Mouse (Mus musculus): Measurements from ENCODE around the gene Dnah17.

Gene Dnah17

GRCm38 (mm10) chr11:117993190-117994175 is 137.0 kb downstream of the Dnah17 start:
- H3K4me1 ChIP-seq (replicated peaks; ENCODE audit: low read depth, low read length): peaks cover 99% of the 10 kb centered on the region
- no peaks in the 10 kb centered on the region for H3K9me3 ChIP-seq (ENCODE audit: low read length)
- H3K27me3 ChIP-seq (ENCODE audit: insufficient read depth, low read length): no peaks in the 10 kb centered on the region
- H3K36me3 ChIP-seq (ENCODE audit: insufficient read depth, low read length): peaks cover 59% of the 10 kb centered on the region
- peak overlapping the region; percentile 50 for H3K4me3 ChIP-seq (replicated peaks; ENCODE audit: low read length)
- no peak for TF ChIP-seq NANOG (IDR thresholded peaks at IDR 0.05; ENCODE audit: borderline replicate concordance, low read length)
- no peak for TF ChIP-seq POU5F1 (IDR thresholded peaks at IDR 0.05; ENCODE audit: borderline replicate concordance, low read length)
- no peak for TF ChIP-seq CTCF (conservative IDR thresholded peaks at IDR 0.05; ENCODE audit: low read length)

- no peak for TF ChIP-seq CTCF (conservative IDR thresholded peaks at IDR 0.05; ENCODE audit: low read length)
- TF ChIP-seq NANOG (IDR thresholded peaks at IDR 0.05; ENCODE audit: borderline replicate concordance, low read length): no peak
- no peak for TF ChIP-seq POU5F1 (IDR thresholded peaks at IDR 0.05; ENCODE audit: borderline replicate concordance, low read length)
- no peak overlapping the region for H3K4me3 ChIP-seq (replicated peaks; ENCODE audit: low read length)
- H3K4me1 ChIP-seq (replicated peaks; ENCODE audit: low read depth, low read length): peaks cover 96% of the 10 kb centered on the region
- H3K27me3 ChIP-seq (ENCODE audit: insufficient read depth, low read length): no peaks in the 10 kb centered on the region
- no peaks in the 10 kb centered on the region for H3K9me3 ChIP-seq (ENCODE audit: low read length)
- H3K36me3 ChIP-seq (ENCODE audit: insufficient read depth, low read length): peaks cover 44% of the 10 kb centered on the region
Measured at GRCm38 (mm10) chr11:117991502-117992470, 138.6 kb downstream of the Dnah17 start.

- Histone ChIP-seq H3K27me3 (ENCODE audit: insufficient read depth, low read length) (no peaks in the 10 kb centered on the region), H3K9me3 (ENCODE audit: low read length) (no peaks in the 10 kb centered on the region), H3K4me1 (replicated peaks; ENCODE audit: low read depth, low read length) (peaks cover 86% of the 10 kb centered on the region), H3K36me3 (ENCODE audit: insufficient read depth, low read length) (peaks cover 33% of the 10 kb centered on the region), H3K4me3 (replicated peaks; ENCODE audit: low read length) (peak overlapping the region; percentile 24; the same call in 1 of the 2 replicates)
- no peak for TF ChIP-seq POU5F1 (IDR thresholded peaks at IDR 0.05; ENCODE audit: borderline replicate concordance, low read length)
- 0 out of 2 replicates have a peak, but pooled peaks have one; percentile 4 for TF ChIP-seq CTCF (conservative IDR thresholded peaks at IDR 0.05; ENCODE audit: low read length)
- no peak for TF ChIP-seq NANOG (IDR thresholded peaks at IDR 0.05; ENCODE audit: borderline replicate concordance, low read length)
Measured at GRCm38 (mm10) chr11:117989926-117990325, 140.5 kb downstream of the Dnah17 start.

- no peaks in the 10 kb centered on the region for H3K27me3 ChIP-seq (ENCODE audit: insufficient read depth, low read length)
- no peaks in the 10 kb centered on the region for H3K9me3 ChIP-seq (ENCODE audit: low read length)
- peaks cover 84% of the 10 kb centered on the region for H3K4me1 ChIP-seq (replicated peaks; ENCODE audit: low read depth, low read length)
- H3K4me3 ChIP-seq (replicated peaks; ENCODE audit: low read length): peak overlapping the region; percentile 24; the same call in 1 of the 2 replicates
- H3K36me3 ChIP-seq (ENCODE audit: insufficient read depth, low read length): peaks cover 26% of the 10 kb centered on the region
- no peak for TF ChIP-seq NANOG (IDR thresholded peaks at IDR 0.05; ENCODE audit: borderline replicate concordance, low read length)
- TF ChIP-seq CTCF (conservative IDR thresholded peaks at IDR 0.05; ENCODE audit: low read length): no peak
- no peak for TF ChIP-seq POU5F1 (IDR thresholded peaks at IDR 0.05; ENCODE audit: borderline replicate concordance, low read length)
Measured at GRCm38 (mm10) chr11:117989241-117989640, 141.2 kb downstream of the Dnah17 start.

GRCm38 (mm10) chr11:117987968-117988367 is 142.5 kb downstream of the Dnah17 start:
- Histone ChIP-seq H3K9me3 (ENCODE audit: low read length) (no peaks in the 10 kb centered on the region), H3K4me1 (replicated peaks; ENCODE audit: low read depth, low read length) (peaks cover 84% of the 10 kb centered on the region), H3K27me3 (ENCODE audit: insufficient read depth, low read length) (no peaks in the 10 kb centered on the region), H3K4me3 (replicated peaks; ENCODE audit: low read length) (peak overlapping the region; percentile 98), H3K36me3 (ENCODE audit: insufficient read depth, low read length) (peaks cover 16% of the 10 kb centered on the region; the same call in 1 of the 2 replicates)
- no peak for TF ChIP-seq CTCF (conservative IDR thresholded peaks at IDR 0.05; ENCODE audit: low read length)
- TF ChIP-seq NANOG (IDR thresholded peaks at IDR 0.05; ENCODE audit: borderline replicate concordance, low read length): no peak
- TF ChIP-seq POU5F1 (IDR thresholded peaks at IDR 0.05; ENCODE audit: borderline replicate concordance, low read length): no peak

- no peaks in the 10 kb centered on the region for H3K9me3 ChIP-seq (ENCODE audit: low read length)
- H3K36me3 ChIP-seq (ENCODE audit: insufficient read depth, low read length): 0 out of 2 replicates have a peak, but pooled peaks cover 7% of the 10 kb centered on the region
- H3K4me1 ChIP-seq (replicated peaks; ENCODE audit: low read depth, low read length): peaks cover 84% of the 10 kb centered on the region
- H3K4me3 ChIP-seq (replicated peaks; ENCODE audit: low read length): peak overlapping the region; percentile 98
- H3K27me3 ChIP-seq (ENCODE audit: insufficient read depth, low read length): no peaks in the 10 kb centered on the region
- TF ChIP-seq POU5F1 (IDR thresholded peaks at IDR 0.05; ENCODE audit: borderline replicate concordance, low read length) (no peak), CTCF (conservative IDR thresholded peaks at IDR 0.05; ENCODE audit: low read length) (no peak), NANOG (IDR thresholded peaks at IDR 0.05; ENCODE audit: borderline replicate concordance, low read length) (no peak)
Measured at GRCm38 (mm10) chr11:117987032-117987451, 143.4 kb downstream of the Dnah17 start.

- Histone ChIP-seq H3K4me3 (replicated peaks; ENCODE audit: low read length) (peak within 1 kb of the TSS; percentile 98), H3K27me3 (ENCODE audit: insufficient read depth, low read length) (no peaks in the 10 kb centered on the region), H3K4me1 (replicated peaks; ENCODE audit: low read depth, low read length) (peaks cover 84% of the 10 kb centered on the region), H3K9me3 (ENCODE audit: low read length) (no peaks in the 10 kb centered on the region), H3K36me3 (ENCODE audit: insufficient read depth, low read length) (0 out of 2 replicates have a peak, but pooled peaks cover 4% of the 10 kb centered on the region)
- TF ChIP-seq POU5F1 (IDR thresholded peaks at IDR 0.05; ENCODE audit: borderline replicate concordance, low read length) (no peak), CTCF (conservative IDR thresholded peaks at IDR 0.05; ENCODE audit: low read length) (no peak), NANOG (IDR thresholded peaks at IDR 0.05; ENCODE audit: borderline replicate concordance, low read length) (no peak)
Measured at GRCm38 (mm10) chr11:117986126-117987031, 144.1 kb downstream of the Dnah17 start, which contains the start of gene Pgs1. Gene Pgs1 (plus strand): TSS chr11:117986292.
